Mouse (Mus musculus): Measurements from ENCODE around the gene Pacs1. TPM values are rescaled to one million over a fixed set of nuclear protein-coding genes. Genes with fewer than 3 reads are reported as not detected.
A peak's percentile ranks its signal among the peaks of the same experiment; 100 is the strongest.
"Not testable (repeated sequence)": the region's sequence is repeated elsewhere in the genome, so short reads cannot be mapped to it uniquely, and the experiment has no call there.

Gene Pacs1
- polyA plus RNA-seq, 1 experiment from 2014 or later, result 25.6 TPM

DNA sequence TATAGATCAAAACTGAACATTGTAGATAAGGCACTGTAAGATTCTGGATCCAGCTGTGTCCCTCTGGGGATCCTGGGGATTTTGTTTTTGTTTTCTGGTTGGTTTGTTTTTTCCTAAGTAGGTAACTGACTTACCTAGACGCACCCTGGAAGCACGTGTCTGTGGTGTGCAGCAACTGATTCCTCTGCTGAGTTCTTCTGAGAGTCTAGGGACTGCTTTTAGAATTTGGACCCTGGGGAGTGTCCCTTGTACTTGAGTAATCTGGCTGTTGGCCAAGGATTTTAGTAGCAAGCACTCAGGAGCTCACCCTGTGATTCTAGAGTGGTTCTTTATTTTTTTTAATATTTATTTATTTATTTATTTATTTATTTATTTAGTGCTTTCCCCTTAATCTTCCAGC is 85.5 kb downstream of the Pacs1 start:
- H3K27me3 ChIP-seq (replicated peaks; ENCODE audit: low read depth, poor library complexity, severe bottlenecking), result no peaks in the 10 kb centered on the region
- 93% methylated on average over 2 of the region's 2 CpGs for WGBS
- peaks cover 8% of the 10 kb centered on the region; the same call in 1 of the 2 replicates for H3K9me3 ChIP-seq
- H3K4me3 ChIP-seq, result no peak overlapping the region
- peaks cover 9% of the 10 kb centered on the region for H3K36me3 ChIP-seq (replicated peaks)
- H3K4me1 ChIP-seq, result peaks cover 17% of the 10 kb centered on the region
- no peak for DNase-seq (ENCODE audit: low spot score)
- no peak overlapping the region for H3K27ac ChIP-seq (replicated peaks)

DNA sequence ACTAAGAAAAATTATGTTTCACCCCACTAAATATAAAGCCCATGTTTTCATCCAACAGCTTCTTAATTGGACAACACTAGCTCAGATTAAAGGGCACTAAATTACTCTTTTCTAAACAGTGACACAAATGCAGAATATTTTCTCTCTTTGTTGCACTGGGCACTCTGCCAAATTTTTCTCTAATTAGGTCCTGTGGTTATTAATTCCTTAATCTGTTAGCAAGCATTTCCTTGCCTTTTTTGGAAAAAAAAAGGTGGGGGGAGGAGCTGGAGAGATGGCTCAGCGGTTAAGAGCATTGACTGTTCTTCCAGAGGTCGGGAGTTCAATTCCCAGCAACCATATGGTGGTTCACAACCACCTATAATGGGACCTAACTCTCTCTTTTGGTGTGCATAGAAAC is 91.0 kb downstream of the Pacs1 start:
- no peaks in the 10 kb centered on the region for H3K27me3 ChIP-seq (replicated peaks; ENCODE audit: low read depth, poor library complexity, severe bottlenecking)
- H3K27ac ChIP-seq (replicated peaks), result no peak overlapping the region
- no peaks in the 10 kb centered on the region for H3K4me1 ChIP-seq
- peaks cover 8% of the 10 kb centered on the region; the same call in 1 of the 2 replicates for H3K9me3 ChIP-seq
- no peak overlapping the region for H3K4me3 ChIP-seq
- H3K36me3 ChIP-seq (replicated peaks), result peaks cover 9% of the 10 kb centered on the region
- 79% methylated on average over 2 of the region's 2 CpGs for WGBS
- no peak for DNase-seq (ENCODE audit: low spot score)

DNA sequence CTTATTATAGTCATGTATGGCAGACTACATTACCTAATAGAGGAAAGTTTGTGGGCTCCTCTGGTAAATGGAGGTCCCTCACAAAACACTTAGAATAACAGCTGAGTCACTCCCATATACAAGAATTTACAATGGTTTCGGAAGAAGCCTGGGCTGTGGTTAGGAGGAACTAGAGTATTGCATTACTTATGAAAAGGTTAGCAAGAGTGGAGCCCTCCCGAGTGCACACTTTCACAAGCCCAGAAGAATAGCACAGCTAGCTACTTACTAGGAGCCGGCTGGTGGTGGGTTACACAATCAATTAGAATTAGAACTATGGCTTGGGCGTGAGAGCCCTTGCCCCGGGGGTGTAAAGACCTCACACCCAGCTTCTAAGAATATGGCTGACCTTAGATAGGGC is 94.3 kb downstream of the Pacs1 start:
- Histone ChIP-seq H3K27ac (replicated peaks) (no peak overlapping the region), H3K27me3 (replicated peaks; ENCODE audit: low read depth, poor library complexity, severe bottlenecking) (no peaks in the 10 kb centered on the region)
- WGBS, result 76% methylated on average over 5 of the region's 5 CpGs

GRCm38 (mm10) chr19:5170430-5170829 is 102.5 kb downstream of the Pacs1 start:
- no peaks in the 10 kb centered on the region for H3K4me1 ChIP-seq
- H3K27me3 ChIP-seq (replicated peaks; ENCODE audit: low read depth, poor library complexity, severe bottlenecking), result no peaks in the 10 kb centered on the region
- no peaks in the 10 kb centered on the region for H3K9me3 ChIP-seq
- H3K36me3 ChIP-seq (replicated peaks), result peaks cover 11% of the 10 kb centered on the region
- 89% methylated on average over 1 of the region's 1 CpGs for WGBS
- DNase-seq (ENCODE audit: low spot score), result no peak
- H3K27ac ChIP-seq (replicated peaks), result no peak overlapping the region
- H3K4me3 ChIP-seq, result no peak overlapping the region

More for the DNA sequence above, 94.3 kb downstream of the Pacs1 start:
- no peak for DNase-seq (ENCODE audit: low spot score)
- H3K4me3 ChIP-seq, result no peak overlapping the region
- no peaks in the 10 kb centered on the region for H3K4me1 ChIP-seq
- H3K9me3 ChIP-seq, result no peaks in the 10 kb centered on the region; the same call in 1 of the 2 replicates
- peaks cover under 1% of the 10 kb centered on the region for H3K36me3 ChIP-seq (replicated peaks)

- Histone ChIP-seq H3K4me3 (no peak overlapping the region), H3K27ac (replicated peaks) (no peak overlapping the region), H3K9me3 (no peaks in the 10 kb centered on the region), H3K27me3 (replicated peaks; ENCODE audit: low read depth, poor library complexity, severe bottlenecking) (no peaks in the 10 kb centered on the region), H3K36me3 (replicated peaks) (peaks cover 15% of the 10 kb centered on the region), H3K4me1 (no peaks in the 10 kb centered on the region)
- 90% methylated on average over 4 of the region's 4 CpGs for WGBS
- DNase-seq (ENCODE audit: low spot score), result no peak
These were observed 105.4 kb downstream of the Pacs1 start for GRCm38 (mm10) chr19:5167477-5167876.

DNA sequence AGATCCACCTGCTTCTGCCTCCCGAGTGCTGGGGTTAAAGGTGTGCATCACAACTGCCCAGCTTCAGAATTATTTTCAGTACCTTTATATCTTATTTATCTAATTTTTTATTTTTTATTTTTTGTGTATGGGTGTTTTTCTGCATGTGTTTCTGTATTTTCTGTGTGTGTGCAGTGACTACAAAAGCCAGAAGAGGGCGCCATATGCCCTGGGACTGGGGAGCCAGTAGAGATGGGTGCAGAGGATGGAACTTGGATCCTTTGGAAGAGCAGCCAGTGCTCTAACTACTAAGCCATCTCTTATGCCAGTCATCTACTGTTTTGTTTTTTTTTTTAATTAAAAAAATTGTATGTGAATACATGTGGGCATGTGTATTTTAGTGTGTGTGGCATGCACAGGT is 108.5 kb downstream of the Pacs1 start:
- no peak overlapping the region for H3K27ac ChIP-seq (replicated peaks)
- H3K27me3 ChIP-seq (replicated peaks; ENCODE audit: low read depth, poor library complexity, severe bottlenecking), result no peaks in the 10 kb centered on the region
- H3K4me1 ChIP-seq, result no peaks in the 10 kb centered on the region
- H3K4me3 ChIP-seq, result no peak overlapping the region
- DNase-seq (ENCODE audit: low spot score), result peak; percentile 21
- WGBS, result 62% methylated on average over 2 of the region's 2 CpGs
- H3K9me3 ChIP-seq, result no peaks in the 10 kb centered on the region
- peaks cover 23% of the 10 kb centered on the region for H3K36me3 ChIP-seq (replicated peaks)

DNA sequence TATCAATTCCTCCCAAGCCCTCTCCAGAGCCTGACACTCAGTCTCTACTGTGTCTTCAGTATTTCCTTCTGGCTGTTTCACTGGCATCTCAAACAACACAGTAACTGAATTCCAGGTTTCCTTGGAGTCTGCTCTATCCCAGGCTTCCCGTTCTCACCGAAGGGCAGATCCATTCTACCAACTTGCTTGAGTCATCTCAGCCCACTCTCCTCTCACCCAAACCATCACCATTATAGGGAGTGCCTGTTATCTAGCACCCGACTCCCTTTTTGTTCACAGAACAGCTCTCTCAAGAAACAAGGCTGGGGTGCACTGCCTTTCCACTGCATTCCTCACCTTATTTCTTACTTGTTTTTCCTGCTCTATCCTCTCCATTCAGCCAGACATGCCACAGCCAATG is 111.0 kb downstream of the Pacs1 start:
- no peak overlapping the region for H3K27ac ChIP-seq (replicated peaks)
- H3K36me3 ChIP-seq (replicated peaks), result peaks cover 26% of the 10 kb centered on the region
- H3K27me3 ChIP-seq (replicated peaks; ENCODE audit: low read depth, poor library complexity, severe bottlenecking), result no peaks in the 10 kb centered on the region
- H3K9me3 ChIP-seq, result no peaks in the 10 kb centered on the region
- DNase-seq (ENCODE audit: low spot score), result no peak
- no peaks in the 10 kb centered on the region for H3K4me1 ChIP-seq
- H3K4me3 ChIP-seq, result no peak overlapping the region
- WGBS, result 91% methylated on average over 3 of the region's 3 CpGs

DNA sequence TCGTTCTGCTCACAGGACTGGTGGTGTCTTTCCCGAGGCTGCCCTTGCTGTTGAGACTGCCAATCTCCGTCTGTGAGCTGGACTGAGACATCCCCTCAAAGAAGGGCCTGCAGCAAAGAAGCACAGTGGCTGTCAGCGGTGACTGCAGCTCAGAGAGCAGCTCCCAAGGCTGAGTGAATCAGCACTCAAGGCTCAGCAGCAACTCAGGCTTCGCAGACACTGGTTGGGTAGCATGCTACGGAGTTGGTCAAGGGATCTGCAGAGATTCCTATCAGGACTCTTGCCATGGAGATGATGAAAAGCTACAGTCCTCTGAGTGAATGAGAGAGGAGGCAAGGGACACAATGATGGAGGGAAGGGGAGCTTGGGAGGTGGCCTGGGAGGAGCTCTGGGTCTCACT is 120.7 kb downstream of the Pacs1 start:
- no peak overlapping the region for H3K27ac ChIP-seq (replicated peaks)
- H3K4me3 ChIP-seq, result no peak overlapping the region
- no peaks in the 10 kb centered on the region for H3K4me1 ChIP-seq
- no peak for DNase-seq (ENCODE audit: low spot score)
- peaks cover 38% of the 10 kb centered on the region for H3K36me3 ChIP-seq (replicated peaks)
- H3K9me3 ChIP-seq, result no peaks in the 10 kb centered on the region
- no peaks in the 10 kb centered on the region for H3K27me3 ChIP-seq (replicated peaks; ENCODE audit: low read depth, poor library complexity, severe bottlenecking)
- WGBS, result 89% methylated on average over 6 of the region's 6 CpGs

DNA sequence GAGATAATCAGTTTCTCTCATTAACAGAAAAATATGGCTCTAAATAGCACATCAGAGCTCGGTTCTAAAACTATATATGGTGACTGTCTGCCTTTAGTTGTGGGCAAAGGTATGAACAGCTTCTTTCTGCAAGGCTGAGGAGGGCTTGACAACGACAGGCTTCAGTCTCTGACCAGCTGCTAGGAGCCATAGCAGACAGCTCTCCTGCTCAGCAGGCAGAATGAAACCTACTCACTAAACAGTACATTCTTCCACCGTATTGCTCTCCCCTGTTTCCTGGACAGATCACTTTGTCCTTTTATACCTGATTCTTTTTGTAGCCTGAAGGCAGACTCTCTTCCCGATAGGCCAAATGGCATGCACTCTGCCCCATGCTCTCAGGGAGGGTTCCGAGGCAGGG is 121.2 kb downstream of the Pacs1 start:
- WGBS, result 78% methylated on average over 5 of the region's 5 CpGs

GRCm38 (mm10) chr19:5151331-5151730 is 121.6 kb downstream of the Pacs1 start:
- Histone ChIP-seq H3K4me3 (no peak overlapping the region), H3K36me3 (replicated peaks) (peaks cover 42% of the 10 kb centered on the region), H3K27me3 (replicated peaks; ENCODE audit: low read depth, poor library complexity, severe bottlenecking) (no peaks in the 10 kb centered on the region), H3K27ac (replicated peaks) (no peak overlapping the region), H3K9me3 (no peaks in the 10 kb centered on the region), H3K4me1 (no peaks in the 10 kb centered on the region)
- DNase-seq (ENCODE audit: low spot score), result peak; percentile 65
- WGBS, result 45% methylated on average over 3 of the region's 3 CpGs

More for the DNA sequence above, 121.2 kb downstream of the Pacs1 start:
- Histone ChIP-seq H3K36me3 (replicated peaks) (peaks cover 39% of the 10 kb centered on the region), H3K27me3 (replicated peaks; ENCODE audit: low read depth, poor library complexity, severe bottlenecking) (no peaks in the 10 kb centered on the region), H3K9me3 (no peaks in the 10 kb centered on the region), H3K4me1 (no peaks in the 10 kb centered on the region), H3K4me3 (no peak overlapping the region), H3K27ac (replicated peaks) (no peak overlapping the region)
- no peak for DNase-seq (ENCODE audit: low spot score)

DNA sequence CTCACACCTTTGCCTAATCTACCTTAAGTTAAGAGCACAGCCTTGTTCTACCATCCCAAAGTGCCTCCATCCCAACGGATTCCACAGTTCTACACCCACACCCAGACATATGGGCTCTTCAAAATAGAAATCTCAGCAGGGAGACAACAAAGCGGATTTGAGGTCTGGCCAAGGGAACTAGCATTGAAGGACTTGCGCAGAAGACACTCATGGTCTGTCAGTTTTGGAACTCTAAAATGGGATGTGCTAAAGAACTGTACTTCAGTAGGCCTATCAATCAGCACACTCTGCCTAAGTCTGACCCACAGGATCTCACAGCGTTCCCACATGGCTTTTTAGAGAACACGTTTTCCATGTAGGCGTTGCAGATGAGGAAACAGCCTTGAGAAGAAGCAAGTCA is 122.6 kb downstream of the Pacs1 start:
- H3K27ac ChIP-seq (replicated peaks), result no peak overlapping the region
- WGBS, result 92% methylated on average over 6 of the region's 6 CpGs

GRCm38 (mm10) chr19:5149041-5149440 is 123.9 kb downstream of the Pacs1 start:
- WGBS, result 89% methylated on average over 6 of the region's 6 CpGs
- not testable (repeated sequence) for H3K9me3 ChIP-seq; H3K27me3 ChIP-seq (replicated peaks; ENCODE audit: low read depth, poor library complexity, severe bottlenecking); H3K4me1 ChIP-seq; H3K4me3 ChIP-seq; H3K27ac ChIP-seq (replicated peaks); DNase-seq (ENCODE audit: low spot score)
- peaks cover 52% of the 10 kb centered on the region for H3K36me3 ChIP-seq (replicated peaks)

More for the DNA sequence above, 122.6 kb downstream of the Pacs1 start:
- Histone ChIP-seq H3K36me3 (replicated peaks) (peaks cover 39% of the 10 kb centered on the region), H3K27me3 (replicated peaks; ENCODE audit: low read depth, poor library complexity, severe bottlenecking) (no peaks in the 10 kb centered on the region), H3K4me3 (no peak overlapping the region), H3K4me1 (no peaks in the 10 kb centered on the region), H3K9me3 (no peaks in the 10 kb centered on the region)
- no peak for DNase-seq (ENCODE audit: low spot score)

GRCm38 (mm10) chr19:5139640-5140039 is 133.3 kb downstream of the Pacs1 start:
- Histone ChIP-seq H3K4me1 (no peaks in the 10 kb centered on the region), H3K4me3 (no peak overlapping the region), H3K27ac (replicated peaks) (no peak overlapping the region), H3K27me3 (replicated peaks; ENCODE audit: low read depth, poor library complexity, severe bottlenecking) (no peaks in the 10 kb centered on the region), H3K36me3 (replicated peaks) (peaks cover 62% of the 10 kb centered on the region), H3K9me3 (no peaks in the 10 kb centered on the region)
- WGBS, result 2% methylated on average over 2 of the region's 2 CpGs
- peak; percentile 58 for DNase-seq (ENCODE audit: low spot score)

- Histone ChIP-seq H3K27me3 (replicated peaks; ENCODE audit: low read depth, poor library complexity, severe bottlenecking) (no peaks in the 10 kb centered on the region), H3K36me3 (replicated peaks) (peaks cover 27% of the 10 kb centered on the region), H3K27ac (replicated peaks) (no peak overlapping the region), H3K9me3 (no peaks in the 10 kb centered on the region), H3K4me1 (peaks cover 7% of the 10 kb centered on the region; the same call in 1 of the 2 replicates), H3K4me3 (no peak overlapping the region)
- DNase-seq (ENCODE audit: low spot score), result no peak
- WGBS, result 81% methylated on average over 4 of the region's 4 CpGs
These were observed 141.7 kb downstream of the Pacs1 start for GRCm38 (mm10) chr19:5131237-5131636.

Data from embryonic facial prominence, embryonic 10.5 days (tissue).